Mouse (Mus musculus): ENCODE results near the gene Hyal2.
"Not testable (repeated sequence)": the region's sequence is repeated elsewhere in the genome, so short reads cannot be mapped to it uniquely, and the experiment has no call there.

Gene Hyal2

DNA sequence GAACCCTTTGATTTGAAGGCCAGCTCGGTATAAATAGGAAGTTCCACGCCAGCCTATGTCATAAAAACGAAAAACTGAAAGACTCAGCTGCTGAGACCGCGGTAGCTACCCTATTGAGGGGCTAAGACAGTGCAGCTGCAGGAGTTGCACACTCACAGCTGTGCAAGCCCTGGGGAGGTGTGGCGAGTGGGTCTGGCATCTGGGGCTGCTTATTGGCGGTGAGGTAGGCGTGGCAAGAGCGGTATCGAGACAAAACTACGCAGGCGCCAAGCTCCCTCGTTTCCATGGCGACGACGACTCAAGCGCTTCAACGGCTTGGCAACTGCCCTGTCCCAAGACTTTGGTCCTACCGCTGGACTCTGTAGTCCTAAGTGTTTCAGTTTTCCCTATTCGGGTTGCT, 20.7 kb upstream of the Hyal2 start, which contains the start of gene Zmynd10:
TSS of gene Zmynd10 (plus strand) at position 273 of the 400 bp plus-strand sequence.
- DNase-seq: peak; percentile 51

DNA sequence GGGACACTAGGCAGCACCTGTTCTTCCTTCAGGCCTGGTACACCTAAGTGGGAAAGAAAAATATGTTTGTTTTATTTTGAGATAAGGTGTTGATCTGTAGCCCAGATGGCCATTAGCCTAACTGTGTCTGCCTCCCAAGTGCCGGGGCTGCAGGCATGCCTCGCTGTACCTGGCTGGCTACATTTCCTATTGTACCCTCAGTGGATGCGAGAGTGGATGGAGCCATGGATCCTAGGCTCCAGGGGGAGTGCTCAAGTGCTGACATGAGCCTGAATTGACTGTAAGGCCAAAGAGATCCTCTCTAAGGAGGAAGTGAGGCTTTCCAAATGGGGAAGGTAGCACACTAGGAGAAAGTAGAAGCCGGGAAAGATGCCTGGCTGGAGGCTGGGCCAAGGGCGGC, 19.8 kb upstream of the Hyal2 start:
- DNase-seq: no peak

DNA sequence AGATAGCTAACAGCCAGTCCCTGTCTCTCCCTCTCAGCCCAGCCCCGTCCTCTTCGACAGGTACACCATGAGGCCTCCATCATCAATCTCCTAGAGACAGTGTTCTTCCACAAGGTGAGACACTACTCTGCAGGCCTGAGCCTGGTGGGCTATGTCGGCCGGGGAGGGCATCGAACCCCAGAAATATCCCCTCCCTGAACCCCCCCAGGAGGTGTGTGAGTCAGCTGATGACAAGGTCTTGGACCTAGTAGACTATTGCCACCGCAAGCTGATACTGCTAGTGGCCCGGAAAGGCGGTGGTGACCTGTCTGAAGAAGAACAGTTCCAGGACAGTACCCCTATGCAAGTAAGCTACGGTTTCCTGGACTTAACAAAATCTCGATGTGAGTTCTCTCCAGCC, 18.9 kb upstream of the Hyal2 start:
- DNase-seq: peak; percentile 50

DNA sequence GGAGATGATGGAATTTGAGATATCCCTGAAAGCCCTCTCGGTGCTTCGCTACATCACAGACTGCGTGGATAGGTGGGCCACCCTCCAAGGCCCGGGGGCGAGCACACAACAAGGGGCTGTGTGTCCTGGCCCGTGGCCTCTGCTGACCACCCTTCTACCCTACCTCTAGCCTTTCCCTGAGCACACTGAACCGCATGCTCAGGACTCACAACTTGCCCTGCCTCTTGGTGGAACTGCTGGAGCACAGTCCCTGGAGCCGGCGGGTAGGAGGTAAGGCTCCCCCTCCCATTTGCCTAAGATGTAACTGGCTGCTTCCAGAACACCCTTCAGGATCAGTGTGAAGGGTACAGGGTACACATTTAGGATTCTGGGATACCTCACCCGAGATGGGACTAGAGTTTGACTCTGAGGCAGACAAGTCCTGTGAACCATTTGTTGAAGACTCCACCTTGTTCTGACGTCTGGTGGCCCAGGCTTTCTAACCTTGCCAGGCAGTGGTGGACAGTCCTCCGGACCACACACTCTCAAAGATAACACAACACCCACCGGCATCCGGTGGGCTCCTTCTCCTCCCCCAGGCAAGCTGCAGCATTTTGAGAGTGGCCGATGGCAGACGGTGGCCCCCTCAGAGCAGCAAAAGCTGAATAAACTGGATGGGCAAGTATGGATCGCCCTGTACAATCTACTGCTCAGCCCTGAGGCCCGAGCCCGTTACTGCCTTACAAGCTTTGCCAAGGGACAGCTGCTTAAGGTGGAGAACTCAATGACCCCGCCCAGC, 18.3 kb upstream of the Hyal2 start:
- DNase-seq: no peak

DNA sequence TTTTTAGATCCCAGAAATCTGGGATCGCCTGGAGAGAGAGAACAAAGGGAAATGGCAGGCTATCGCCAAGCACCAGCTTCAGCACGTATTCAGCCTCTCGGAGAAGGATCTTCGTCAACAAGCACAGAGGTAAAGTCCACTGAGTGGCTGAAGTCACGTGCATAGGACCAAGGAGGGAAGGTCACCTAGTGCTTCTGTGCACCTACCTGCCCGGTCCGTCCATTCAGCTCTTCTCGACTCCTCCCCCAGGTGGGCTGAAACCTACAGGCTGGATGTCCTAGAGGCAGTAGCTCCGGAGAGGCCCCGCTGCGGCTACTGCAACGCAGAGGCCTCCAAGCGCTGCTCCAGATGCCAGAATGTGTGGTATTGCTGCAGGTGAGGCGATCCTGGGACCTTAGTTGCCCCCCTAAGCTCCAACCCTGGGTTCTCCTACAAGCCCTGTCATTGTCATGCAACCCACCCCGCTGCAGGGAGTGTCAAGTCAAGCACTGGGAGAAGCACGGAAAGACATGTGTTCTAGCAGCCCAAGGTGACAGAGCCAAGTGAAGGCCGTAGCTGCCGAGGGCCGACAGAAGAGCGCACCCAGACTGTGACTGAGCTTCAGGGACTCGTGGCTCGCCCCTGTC, 17.1 kb upstream of the Hyal2 start:
- peak; percentile 53 for DNase-seq

DNA sequence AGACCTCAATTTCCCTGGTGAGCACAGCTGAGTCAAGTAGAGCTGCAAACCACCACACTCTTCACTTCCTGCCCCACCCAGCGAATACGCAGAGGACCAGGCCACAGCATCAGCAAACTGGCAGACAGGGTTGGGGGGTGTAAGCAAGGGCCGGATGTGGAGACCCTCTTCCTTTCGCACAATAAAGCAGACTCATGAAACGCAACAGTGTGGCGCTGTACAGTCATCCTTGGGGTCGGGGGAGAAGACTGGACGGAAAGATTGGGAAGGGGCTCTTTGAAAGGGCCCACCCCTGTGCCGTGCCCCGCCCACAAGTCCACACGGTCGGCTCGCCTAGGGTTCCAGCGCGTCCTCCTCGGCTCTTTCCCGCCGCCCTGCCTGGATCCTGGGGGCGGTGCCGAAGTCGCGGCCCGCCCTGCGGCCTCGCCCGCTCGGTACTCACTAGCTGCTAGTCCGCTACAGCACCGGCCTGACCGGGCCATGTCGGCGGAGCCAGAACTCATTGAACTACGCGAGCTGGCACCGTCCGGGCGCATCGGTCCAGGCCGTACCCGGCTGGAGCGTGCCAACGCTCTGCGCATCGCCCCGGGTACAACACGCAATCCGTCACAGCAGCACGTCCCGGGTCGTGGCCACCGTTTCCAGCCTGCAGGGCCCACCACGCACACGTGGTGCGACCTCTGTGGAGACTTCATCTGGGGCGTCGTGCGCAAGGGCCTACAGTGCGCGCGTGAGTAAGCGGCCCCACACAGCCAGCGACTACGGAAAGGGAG, 16.4 kb upstream of the Hyal2 start, which contains the start of gene Rassf1:
TSS of gene Rassf1 (plus strand) at position 439 of the 773 bp plus-strand sequence.
- DNase-seq: peak; percentile 60

DNA sequence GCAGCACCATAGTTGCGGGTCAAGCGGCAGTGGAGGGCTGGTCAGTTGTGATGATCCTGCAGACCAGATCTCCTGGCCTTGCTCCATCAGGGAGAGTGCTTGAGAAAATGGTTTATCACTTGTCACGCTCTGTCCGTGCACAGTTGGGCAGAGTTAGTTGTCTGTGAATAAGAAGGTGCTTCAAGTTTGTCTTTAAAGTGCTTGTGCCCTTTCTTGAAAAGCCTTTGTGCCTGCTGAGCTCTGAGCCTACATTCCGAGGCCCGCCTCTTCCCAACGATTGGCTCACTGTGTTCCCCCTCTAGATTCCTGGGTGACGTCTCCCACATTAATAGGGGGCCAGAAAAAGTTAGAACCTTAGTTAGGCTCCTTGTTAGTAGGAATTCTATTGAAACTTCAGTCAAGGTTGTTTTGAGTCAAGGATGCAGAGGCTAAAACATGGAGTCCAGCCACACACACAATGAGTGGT, 15.8 kb upstream of the Hyal2 start:
- peak; percentile 48 for DNase-seq

DNA sequence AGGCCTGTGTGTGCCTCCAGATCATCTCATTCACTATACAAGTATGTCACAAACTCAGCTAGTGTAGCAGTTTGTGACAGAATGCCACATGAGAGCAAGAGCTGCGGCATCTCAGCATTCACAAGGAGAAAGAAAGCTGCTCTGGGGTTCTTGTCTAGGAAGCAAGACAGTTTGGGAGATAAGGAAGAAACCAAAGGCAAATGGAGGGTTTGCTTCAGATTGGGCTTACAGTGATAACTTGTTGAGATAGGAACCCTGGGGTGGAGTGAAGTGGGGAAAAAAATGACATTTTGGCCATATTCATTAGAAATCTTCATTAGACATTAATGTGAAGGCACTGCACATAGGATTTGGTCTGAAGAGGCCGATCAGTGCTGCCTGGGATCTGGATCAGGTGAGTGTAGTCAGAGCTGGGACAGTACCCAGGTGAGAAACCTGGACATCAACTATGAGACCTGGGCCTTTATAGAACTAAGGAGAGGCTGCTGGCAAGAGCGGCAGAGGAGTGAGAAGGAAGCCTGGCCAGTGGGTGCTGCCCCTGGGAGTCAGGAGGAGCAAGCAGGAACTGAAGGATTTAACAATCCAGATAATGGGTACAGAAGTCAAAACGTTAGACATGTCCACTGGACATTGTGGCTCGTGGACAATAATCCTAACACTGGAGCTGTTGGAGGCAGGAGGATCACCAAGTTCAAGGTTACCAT, 14.9 kb upstream of the Hyal2 start:
- no peak for DNase-seq

DNA sequence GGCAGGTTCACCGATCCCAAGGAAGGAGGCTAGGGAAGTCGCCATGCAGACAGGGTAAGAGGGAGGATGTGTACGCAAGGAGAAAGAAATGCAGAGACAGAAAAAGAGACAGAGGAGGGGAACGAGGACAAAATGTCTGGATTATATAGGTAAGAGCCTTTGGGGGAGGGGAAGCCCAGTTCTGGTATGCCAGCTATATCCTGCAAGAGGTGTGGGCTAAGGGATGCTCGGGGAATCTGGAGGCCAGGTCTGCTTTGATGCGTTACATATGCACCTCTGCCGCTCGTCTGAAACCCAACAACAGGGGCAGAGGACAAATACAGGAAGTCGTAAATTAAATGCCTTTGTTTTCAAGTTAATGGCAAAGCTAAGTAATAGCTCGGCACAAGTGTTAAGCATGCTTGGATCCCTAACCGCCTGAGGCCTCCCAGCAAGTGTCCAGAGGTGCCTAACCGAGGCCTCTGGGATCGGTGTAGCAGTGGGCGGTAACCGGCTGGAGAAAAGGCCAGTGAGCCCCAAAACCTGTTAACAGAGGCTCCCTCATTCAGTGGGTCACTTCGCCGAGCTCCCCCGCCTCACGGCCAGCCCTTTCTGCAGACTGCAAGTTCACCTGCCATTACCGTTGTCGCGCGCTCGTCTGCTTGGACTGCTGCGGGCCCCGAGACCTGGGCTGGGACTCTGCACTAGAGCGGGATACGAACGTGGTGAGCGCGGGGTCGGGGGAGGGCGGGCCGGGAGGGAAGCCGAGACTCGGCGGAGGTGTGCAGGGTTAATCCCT, 14.0 kb upstream of the Hyal2 start:
- no peak for DNase-seq

DNA sequence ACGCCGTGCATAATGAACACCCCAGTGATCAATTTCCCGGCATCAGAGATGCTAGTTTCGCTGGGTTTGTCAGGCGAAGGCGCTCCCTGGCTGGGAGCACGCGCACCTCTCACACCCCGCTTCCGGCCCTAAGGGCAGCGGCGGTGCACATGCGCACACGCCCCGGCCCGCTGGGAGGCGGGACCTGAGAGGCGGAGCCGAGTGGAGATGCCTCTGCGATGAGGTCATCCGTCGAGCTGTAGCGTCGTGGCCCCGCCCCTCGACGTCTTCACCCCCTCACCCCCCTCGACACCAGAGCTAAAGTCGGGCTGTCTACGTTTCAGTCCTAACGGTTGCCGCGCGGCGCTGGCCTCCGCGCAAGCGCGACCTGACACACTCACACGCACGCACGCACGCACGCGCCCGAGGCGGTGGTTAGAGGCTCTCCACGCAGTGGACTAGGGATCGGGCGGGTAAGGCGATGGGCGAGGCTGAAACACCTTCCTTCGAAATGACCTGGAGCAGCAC, 13.4 kb upstream of the Hyal2 start:
- peak; percentile 95 for DNase-seq

DNA sequence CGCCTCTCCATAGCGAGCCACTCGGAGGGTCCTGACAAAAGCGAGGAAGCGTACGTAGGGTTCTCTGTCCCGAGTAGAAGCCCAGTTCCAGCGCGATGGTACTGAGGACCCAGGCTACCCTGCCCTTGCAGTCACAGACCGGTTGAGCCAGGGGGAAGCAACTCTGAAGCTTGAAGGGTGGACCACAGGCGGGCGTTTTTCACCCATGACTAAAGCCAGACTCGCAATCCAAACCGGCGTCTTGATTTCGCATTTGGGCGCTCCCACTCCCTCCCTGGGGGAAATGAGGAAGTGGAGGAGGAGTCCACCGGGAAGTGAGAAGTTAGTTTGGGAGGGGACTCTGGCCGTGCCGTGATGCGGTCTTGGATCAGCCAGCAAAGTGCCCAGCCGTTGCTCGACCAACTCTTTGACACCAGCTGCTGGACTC, 12.7 kb upstream of the Hyal2 start:
- no peak for DNase-seq

DNA sequence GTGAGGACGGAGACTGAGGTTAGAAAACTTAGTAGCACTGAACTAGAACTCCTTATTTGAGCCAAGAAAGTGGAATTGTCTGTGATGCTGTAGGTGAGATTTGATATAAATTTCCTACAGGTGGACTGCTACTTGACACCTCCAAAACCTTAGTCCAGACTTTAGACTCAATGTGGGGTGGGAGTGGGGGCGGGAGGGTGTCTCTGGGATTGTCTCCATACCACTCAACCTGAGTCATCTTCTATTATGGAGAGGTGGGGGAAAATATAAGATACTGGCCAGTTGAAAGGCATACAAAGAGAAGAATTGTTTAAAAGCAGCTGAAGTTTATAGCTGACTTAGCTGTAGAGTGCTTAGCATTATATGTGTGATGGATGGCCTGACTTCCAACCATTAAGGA, 12.0 kb upstream of the Hyal2 start:
- DNase-seq: no peak

DNA sequence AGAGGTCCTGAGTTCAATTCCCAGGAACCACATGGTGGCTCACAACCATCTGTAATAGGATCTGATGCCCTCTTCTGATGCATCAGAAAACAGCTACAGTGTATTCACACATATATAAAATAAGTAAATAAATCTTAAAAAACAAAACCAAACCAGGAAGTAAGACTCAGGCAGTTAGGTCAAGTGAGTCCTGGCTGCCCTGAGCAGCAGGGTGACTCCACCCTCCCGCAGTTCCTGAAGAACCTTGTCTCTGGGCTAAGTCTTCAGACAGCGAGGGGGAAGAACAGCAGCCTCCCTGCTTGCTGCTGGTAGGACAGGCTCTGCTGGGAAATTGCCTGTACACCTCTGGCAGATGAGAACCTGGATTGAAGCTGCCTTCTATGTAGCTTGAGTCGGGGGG, 11.4 kb upstream of the Hyal2 start:
- DNase-seq: no peak

DNA sequence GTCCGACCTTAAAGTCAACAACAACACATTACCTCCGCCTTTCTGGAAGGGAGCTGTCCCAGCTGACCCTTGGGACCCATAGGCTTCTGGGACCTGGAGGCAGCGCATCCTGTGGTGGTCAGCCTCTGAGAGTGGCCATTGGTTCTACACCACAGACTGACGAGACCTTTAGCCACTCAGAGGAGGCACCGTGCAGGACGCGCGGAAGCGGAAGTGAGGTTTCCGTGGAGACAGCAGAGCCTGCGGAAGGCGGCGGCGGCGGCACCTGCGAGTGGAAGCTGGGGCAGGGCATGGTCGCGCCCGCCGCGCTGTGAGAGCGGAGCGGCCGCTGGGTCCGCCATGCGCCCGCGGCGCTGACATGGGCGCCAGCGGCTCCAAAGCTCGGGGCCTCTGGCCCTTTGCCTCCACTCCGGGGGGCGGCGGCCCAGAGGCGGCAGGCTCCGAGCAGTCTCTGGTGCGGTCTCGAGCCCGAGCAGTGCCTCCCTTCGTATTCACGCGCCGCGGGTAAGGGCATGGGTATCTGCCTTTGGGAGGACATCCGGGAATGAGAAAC, 4.6 kb upstream of the Hyal2 start, which contains the start of gene Tusc2:
TSS of gene Tusc2 (plus strand) at position 227 of the 553 bp plus-strand sequence.
- DNase-seq: peak; percentile 95

DNA sequence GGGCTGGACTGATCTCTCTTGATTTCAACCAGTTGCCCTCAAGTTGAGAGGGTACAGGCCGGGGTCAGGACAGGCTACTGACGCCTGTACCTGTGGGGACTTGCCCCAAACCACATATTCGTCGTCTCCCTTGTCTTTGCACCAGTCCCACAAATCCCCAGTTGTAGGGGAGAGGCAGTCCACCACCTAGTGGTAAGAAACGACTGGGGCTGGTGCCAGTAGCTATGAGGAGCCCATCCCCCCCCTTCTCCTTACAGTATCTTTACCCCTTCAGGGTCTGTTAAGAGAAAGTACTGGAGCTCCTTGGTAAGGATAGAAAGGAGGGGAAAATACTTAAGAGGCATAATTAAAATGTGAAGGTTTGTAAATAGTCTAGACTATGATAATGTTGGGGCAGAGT, 2.2 kb upstream of the Hyal2 start:
- not testable (repeated sequence) for DNase-seq

DNA sequence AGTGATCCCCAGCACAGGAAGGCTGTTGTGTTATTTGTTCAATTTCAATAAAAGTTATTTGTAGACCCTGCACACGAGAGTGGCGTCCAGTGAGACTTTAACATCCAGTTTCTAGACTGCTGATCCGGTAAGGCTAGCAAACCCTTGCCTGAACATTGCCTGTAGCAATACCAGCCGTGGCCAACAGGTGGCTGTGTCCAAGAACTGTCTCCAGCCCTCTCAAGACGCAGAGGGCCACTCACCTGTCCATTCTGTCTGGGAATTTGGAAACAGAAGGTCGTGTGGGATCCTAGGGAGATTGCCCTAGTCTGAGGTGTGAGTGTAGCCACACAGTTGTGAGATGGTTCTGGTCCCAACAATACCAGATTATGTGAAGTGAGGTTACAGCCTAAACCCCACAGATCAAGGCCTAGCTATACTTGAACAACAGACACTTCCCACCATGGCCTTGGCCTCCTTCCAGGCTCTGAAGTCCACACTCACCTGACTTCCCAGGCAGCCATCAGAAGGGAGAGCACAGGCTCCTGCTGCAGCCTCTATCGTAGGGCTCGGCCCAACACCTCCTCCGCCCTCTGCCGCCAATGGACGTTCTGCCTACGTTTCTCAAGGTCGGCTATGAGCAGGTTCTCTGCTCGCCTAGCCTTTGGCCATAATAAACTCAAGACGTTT, 1.6 kb upstream of the Hyal2 start:
- peak; percentile 83 for DNase-seq

DNA sequence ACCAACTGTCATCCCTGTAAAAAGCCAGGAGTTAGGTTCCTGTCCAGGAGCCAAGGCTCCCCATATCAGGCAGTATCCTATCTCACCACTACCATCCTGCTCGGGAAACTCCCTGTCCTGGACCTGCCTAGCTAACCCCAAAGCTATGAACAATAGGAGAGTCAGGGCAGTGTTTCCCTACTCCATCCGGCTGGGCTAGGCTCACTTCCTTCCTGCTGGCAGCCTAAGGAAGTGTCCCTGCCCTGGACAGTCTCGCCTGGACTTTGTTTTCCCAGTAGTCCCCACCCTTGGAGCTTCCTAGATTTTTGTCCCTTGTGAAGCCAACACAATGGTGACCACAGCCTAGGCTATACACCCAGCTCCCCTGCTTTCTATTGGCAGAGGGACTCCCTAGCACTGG, 890 bp upstream of the Hyal2 start:
- DNase-seq: no peak

DNA sequence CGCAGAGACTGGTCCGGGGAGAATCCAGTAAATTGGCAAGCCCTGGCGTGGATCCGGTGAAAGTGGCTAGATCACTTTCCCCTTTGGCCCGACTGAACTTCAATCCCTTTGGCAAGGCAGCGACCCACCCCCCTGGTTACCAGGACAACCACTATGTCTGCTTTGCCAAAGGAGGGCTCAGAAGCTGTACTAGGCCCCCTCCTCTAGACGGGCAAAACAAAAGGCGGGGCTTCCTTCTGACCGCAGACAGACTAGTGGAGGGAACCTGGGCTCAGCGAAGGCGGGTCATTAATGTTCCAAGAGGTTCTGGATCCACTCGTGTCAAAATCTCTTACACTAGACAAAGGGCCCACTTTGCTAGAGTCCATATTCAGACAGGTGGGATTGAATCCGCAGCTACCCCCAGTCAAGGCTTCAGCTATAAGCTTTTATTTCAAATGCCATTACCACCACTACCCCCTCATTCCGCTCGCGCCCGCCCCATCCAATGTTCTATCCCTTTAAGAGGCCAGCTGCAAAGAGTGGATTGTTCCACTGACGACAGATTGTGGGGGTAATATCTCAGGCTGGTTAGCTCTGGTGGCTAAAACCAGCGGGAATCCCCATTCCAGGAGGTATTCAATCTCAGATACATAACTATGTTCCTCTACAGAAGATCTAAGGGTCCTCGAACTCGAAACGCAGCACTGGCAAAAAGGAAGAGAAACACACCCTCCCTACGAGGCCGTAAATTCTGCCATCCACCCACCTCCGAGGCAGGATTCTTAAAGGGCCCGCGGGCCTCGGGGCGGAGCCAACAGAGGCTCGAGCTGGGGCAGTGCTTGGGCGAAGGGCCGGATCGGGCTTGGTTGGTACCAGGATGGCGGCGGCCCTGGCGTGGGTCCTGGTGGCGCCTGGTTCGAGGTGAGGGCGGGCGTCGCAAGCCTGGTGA, 851 bp downstream of the Hyal2 start:
- DNase-seq: peak; percentile 84

DNA sequence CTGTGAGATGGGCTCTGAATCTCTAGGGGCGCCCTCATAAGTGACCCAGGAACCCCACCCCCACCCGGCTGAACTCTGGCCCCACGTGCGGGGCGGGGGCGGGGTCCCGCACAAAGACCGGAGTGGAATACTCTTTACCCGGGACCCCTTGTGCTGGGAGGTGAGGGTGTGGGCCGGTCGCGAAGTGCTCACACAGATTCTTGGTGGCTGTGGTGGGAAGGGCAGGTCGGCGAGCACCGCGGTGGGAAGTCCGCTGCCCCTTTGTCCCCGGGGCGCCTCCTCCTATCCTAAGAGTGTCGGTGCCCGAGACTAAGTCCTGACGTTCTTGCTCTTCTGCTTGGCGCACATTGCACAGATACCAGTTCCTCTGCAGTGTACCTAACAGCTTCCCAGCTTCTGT, 1.5 kb downstream of the Hyal2 start:
- no peak for DNase-seq

DNA sequence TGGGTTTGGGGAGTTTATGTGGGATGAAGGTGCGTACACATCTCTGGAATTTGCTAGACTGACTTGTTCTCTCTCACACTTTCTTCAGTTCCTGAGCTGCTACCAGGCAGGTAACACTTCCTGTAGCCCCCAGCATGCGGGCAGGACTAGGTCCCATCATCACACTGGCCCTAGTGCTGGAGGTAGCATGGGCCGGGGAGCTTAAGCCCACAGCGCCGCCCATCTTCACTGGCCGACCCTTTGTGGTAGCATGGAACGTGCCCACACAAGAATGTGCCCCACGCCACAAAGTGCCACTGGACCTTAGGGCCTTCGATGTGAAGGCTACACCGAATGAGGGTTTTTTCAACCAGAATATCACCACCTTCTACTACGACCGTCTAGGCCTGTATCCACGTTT, 2.3 kb downstream of the Hyal2 start:
- DNase-seq: no peak

Measured in cerebellum, adult 9-10 months (tissue).